Mouse (Mus musculus) mouse trophoblast stem cell (cell line): ENCODE measurements around the gene Dmtf1.

Source experiments
- in situ Hi-C, 2 experiments: fragments of 300-500 bp; cut with MseI, MboI; formaldehyde crosslinking; loops; 2 replicates in 1 of 2; 3 replicates in 1 of 2; pipeline ENCODE4 v1.15.1; 2025

Dmtf1 gene

GRCm38 (mm10) chr5:9161456-9162041 lies at the start of gene Dmtf1:
Dmtf1 (minus strand) TSS chr5:9161776.
- in situ Hi-C loops: no loop called here

GRCm38 (mm10) chr5:9186467-9186866 lies 24.9 kb upstream of the Dmtf1 start:
- in situ Hi-C loops: no loop called here

- in situ Hi-C loops: loop anchor here in 1 of 2 experiments (10.0 kb wide), 1 partner anchor 252 kb away; no protein-coding TSS in a partner anchor
Measured at GRCm38 (mm10) chr5:9173295-9173694, 11.7 kb upstream of the Dmtf1 start.

GRCm38 (mm10) chr5:9169328-9170005 lies 7.9 kb upstream of the Dmtf1 start:
- in situ Hi-C loops: loop anchor here (5.0 to 10.0 kb wide), 2 partner anchors 248 to 255 kb away; no protein-coding TSS in a partner anchor

GRCm38 (mm10) chr5:9166366-9166765 lies 4.8 kb upstream of the Dmtf1 start:
- in situ Hi-C loops: loop anchor here in 1 of 2 experiments (5.0 kb wide), 1 partner anchor 251 kb away; no protein-coding TSS in a partner anchor

GRCm38 (mm10) chr5:9165151-9165550 lies 3.6 kb upstream of the Dmtf1 start:
- in situ Hi-C loops: loop anchor here in 1 of 2 experiments (5.0 kb wide), 1 partner anchor 252 kb away; no protein-coding TSS in a partner anchor

GRCm38 (mm10) chr5:9163411-9163810 lies 1.8 kb upstream of the Dmtf1 start:
- in situ Hi-C loops: no loop called here

- in situ Hi-C loops: no loop called here
Measured at GRCm38 (mm10) chr5:9162088-9162487, 512 bp upstream of the Dmtf1 start.

- in situ Hi-C loops: no loop called here
Measured at GRCm38 (mm10) chr5:9160831-9161455, 633 bp downstream of the Dmtf1 start.

GRCm38 (mm10) chr5:9157336-9157735 lies 4.2 kb downstream of the Dmtf1 start:
- in situ Hi-C loops: no loop called here

- in situ Hi-C loops: no loop called here
Measured at GRCm38 (mm10) chr5:9156746-9157145, 4.8 kb downstream of the Dmtf1 start.

GRCm38 (mm10) chr5:9149273-9149850 lies 12.2 kb downstream of the Dmtf1 start:
- in situ Hi-C loops: no loop called here

GRCm38 (mm10) chr5:9142376-9142775 lies 19.2 kb downstream of the Dmtf1 start:
- in situ Hi-C loops: no loop called here

GRCm38 (mm10) chr5:9140724-9141123 lies 20.9 kb downstream of the Dmtf1 start:
- in situ Hi-C loops: no loop called here

GRCm38 (mm10) chr5:9135588-9135987 lies 26.0 kb downstream of the Dmtf1 start:
- in situ Hi-C loops: no loop called here

GRCm38 (mm10) chr5:9131786-9132185 lies 29.8 kb downstream of the Dmtf1 start:
- in situ Hi-C loops: no loop called here

- in situ Hi-C loops: no loop called here
Measured at GRCm38 (mm10) chr5:9128566-9128965, 33.0 kb downstream of the Dmtf1 start.

GRCm38 (mm10) chr5:9124134-9124533 lies 37.4 kb downstream of the Dmtf1 start:
- in situ Hi-C loops: no loop called here

GRCm38 (mm10) chr5:9114162-9114561 lies 47.4 kb downstream of the Dmtf1 start:
- in situ Hi-C loops: no loop called here

GRCm38 (mm10) chr5:9111759-9112158 lies 49.8 kb downstream of the Dmtf1 start:
- in situ Hi-C loops: no loop called here

GRCm38 (mm10) chr5:9111285-9111684 lies 50.3 kb downstream of the Dmtf1 start:
- in situ Hi-C loops: no loop called here

GRCm38 (mm10) chr5:9109582-9109981 lies 52.0 kb downstream of the Dmtf1 start:
- in situ Hi-C loops: no loop called here
